ENCODE assay signal across 25 mouse cellular contexts in genomic region chr13:57372141-57372700, GRCm38 (mm10).
A peak's percentile ranks its signal among the peaks of the same experiment; 100 is the strongest.
DNase-seq lines count a peak whose midpoint lies in the region; ATAC-seq and TF ChIP-seq lines count a peak whose summit lies in the region.
"Had no signal": no experiment of that assay in that cellular context is flagged by ENCODE, and none has a peak within 500 bp of the region (broad histone marks: within the 10 kb centered on the region; RNA-seq: fewer than 3 reads in every experiment).

No protein-coding gene starts in this region.

- H3K27ac ChIP-seq in ES-Bruce4 (ENCODE audit: insufficient read depth, low read length) = no peak overlapping the region
- no peak overlapping the region for H3K27ac ChIP-seq in midbrain, embryonic 15.5 days
- no peak overlapping the region for H3K27ac ChIP-seq in forebrain, embryonic 13.5 days
- H3K27ac ChIP-seq: embryonic facial prominence, embryonic 10.5 days; hindbrain, embryonic 10.5 days; hindbrain, postnatal 0 days; limb, embryonic 10.5 days; midbrain, embryonic 10.5 days had no signal

- H3K36me3 ChIP-seq in ES-Bruce4 (ENCODE audit: control insufficient read depth, insufficient read depth, low read length, poor library complexity, severe bottlenecking) = no peaks in the 10 kb centered on the region
- H3K36me3 ChIP-seq in midbrain, embryonic 15.5 days (replicated peaks) = no peaks in the 10 kb centered on the region
- H3K36me3 ChIP-seq in forebrain, embryonic 13.5 days (ENCODE audit: poor library complexity, severe bottlenecking) = no peaks in the 10 kb centered on the region
- H3K36me3 ChIP-seq: embryonic facial prominence, embryonic 10.5 days; G1E; heart, embryonic 12.5 days; hindbrain, embryonic 10.5 days; limb, embryonic 10.5 days; midbrain, embryonic 10.5 days had no signal

- peak overlapping the region; percentile 49 for H3K4me3 ChIP-seq in ES-Bruce4 (ENCODE audit: low read depth, low read length)
- no peak overlapping the region for H3K4me3 ChIP-seq in midbrain, embryonic 15.5 days
- H3K4me3 ChIP-seq in forebrain, embryonic 13.5 days = no peak overlapping the region
- H3K4me3 ChIP-seq: embryonic facial prominence, embryonic 10.5 days; heart, embryonic 12.5 days; hindbrain, embryonic 10.5 days; limb, embryonic 10.5 days; midbrain, embryonic 10.5 days had no signal

- no peaks in the 10 kb centered on the region for H3K9me3 ChIP-seq in ES-Bruce4 (replicated peaks; ENCODE audit: control insufficient read depth, insufficient read depth, low read length, poor library complexity, severe bottlenecking)
- H3K9me3 ChIP-seq in midbrain, embryonic 15.5 days = no peaks in the 10 kb centered on the region
- no peaks in the 10 kb centered on the region; the same call in 1 of the 2 replicates for H3K9me3 ChIP-seq in forebrain, embryonic 13.5 days (replicated peaks)
- H3K9me3 ChIP-seq: embryonic facial prominence, embryonic 10.5 days; heart, embryonic 12.5 days; hindbrain, embryonic 10.5 days; limb, embryonic 10.5 days; midbrain, embryonic 10.5 days had no signal

- no peak overlapping the region for H3K4me2 ChIP-seq in midbrain, embryonic 15.5 days
- H3K4me2 ChIP-seq in forebrain, embryonic 13.5 days = no peak overlapping the region
- H3K4me2 ChIP-seq: heart, embryonic 12.5 days had no signal

- ATAC-seq in midbrain, embryonic 15.5 days (replicated peaks) = no peak
- ATAC-seq in forebrain, embryonic 13.5 days = no peak
- ATAC-seq: forebrain, embryonic 16.5 days; hindbrain, postnatal 0 days; intestine, embryonic 16.5 days; lung, postnatal 0 days; Patski had no signal

- WGBS in midbrain, embryonic 15.5 days = 93% methylated on average over 14 of the region's 14 CpGs
- 91% methylated on average over 14 of the region's 14 CpGs for WGBS in forebrain, embryonic 13.5 days

- TF ChIP-seq EP300 in ES-Bruce4 (IDR thresholded peaks at IDR 0.05; ENCODE audit: insufficient read depth, low read depth, low read length) = no peak

- TF ChIP-seq POLR2A in ES-Bruce4 (IDR thresholded peaks at IDR 0.05; ENCODE audit: insufficient read depth, low read length) = no peak

- H3K4me1 ChIP-seq in ES-Bruce4 (ENCODE audit: control insufficient read depth, insufficient read depth, low read length) = peaks cover 2% of the 10 kb centered on the region
- no peaks in the 10 kb centered on the region for H3K4me1 ChIP-seq in midbrain, embryonic 15.5 days
- H3K4me1 ChIP-seq in forebrain, embryonic 13.5 days = no peaks in the 10 kb centered on the region
- H3K4me1 ChIP-seq: embryonic facial prominence, embryonic 10.5 days; heart, embryonic 12.5 days; hindbrain, embryonic 10.5 days; midbrain, embryonic 10.5 days had no signal

- no peak for TF ChIP-seq CTCF in ES-Bruce4 (IDR thresholded peaks at IDR 0.05; ENCODE audit: low read depth, low read length)

- no peaks in the 10 kb centered on the region for H3K27me3 ChIP-seq in ES-Bruce4 (ENCODE audit: control insufficient read depth, insufficient read depth, low read length, poor library complexity, severe bottlenecking)
- H3K27me3 ChIP-seq in midbrain, embryonic 15.5 days (replicated peaks) = no peaks in the 10 kb centered on the region
- no peaks in the 10 kb centered on the region for H3K27me3 ChIP-seq in forebrain, embryonic 13.5 days
- H3K27me3 ChIP-seq: heart, embryonic 12.5 days had no signal

- intact Hi-C loops in left cerebral cortex, postnatal 36 days (cut with DNase I) = no loop called here

- H3K9ac ChIP-seq in ES-Bruce4 (ENCODE audit: low read depth, poor library complexity, severe bottlenecking) = no peak overlapping the region
- no peak overlapping the region for H3K9ac ChIP-seq in midbrain, embryonic 15.5 days
- no peak overlapping the region for H3K9ac ChIP-seq in forebrain, embryonic 13.5 days
- H3K9ac ChIP-seq: heart, embryonic 12.5 days had no signal

- peak; percentile 7 to 10 for DNase-seq in left cerebral cortex, postnatal 36 days (ENCODE audit: low spot score in 2 of 2)
- no peak for DNase-seq in left cerebral cortex, adult 11 months (ENCODE audit: low spot score)
- DNase-seq in R1 (ENCODE audit: low read depth, low spot score) = peak; percentile 78
- DNase-seq in telencephalon, adult 2 months (ENCODE audit: low read depth, low spot score) = peak; percentile 21
- DNase-seq: adrenal gland, postnatal 14 days; cerebellum, adult 9-10 months; heart, postnatal 10 days; kidney, adult 9 months; kidney, postnatal 14 days; liver; thymus, postnatal 25 days had no signal
